Mouse (Mus musculus) cerebellum, adult 18-20 months (tissue): ENCODE data around the gene Hdlbp.
"Not testable (repeated sequence)": the region's sequence is repeated elsewhere in the genome, so short reads cannot be mapped to it uniquely, and the experiment has no call there.

ENCODE experiments used
- DNase-seq, 2 experiments: peaks; one replicate each; pipeline ENCODE4 v3.0.0; 2021

Hdlbp gene

GRCm38 (mm10) chr1:93478586-93479475 is at the start of gene Hdlbp:
Gene Hdlbp (minus strand): TSS chr1:93478815.
- peak; percentile 99 for DNase-seq

- DNase-seq = no peak
Measured at GRCm38 (mm10) chr1:93522325-93522724, 43.7 kb upstream of the Hdlbp start.

DNA sequence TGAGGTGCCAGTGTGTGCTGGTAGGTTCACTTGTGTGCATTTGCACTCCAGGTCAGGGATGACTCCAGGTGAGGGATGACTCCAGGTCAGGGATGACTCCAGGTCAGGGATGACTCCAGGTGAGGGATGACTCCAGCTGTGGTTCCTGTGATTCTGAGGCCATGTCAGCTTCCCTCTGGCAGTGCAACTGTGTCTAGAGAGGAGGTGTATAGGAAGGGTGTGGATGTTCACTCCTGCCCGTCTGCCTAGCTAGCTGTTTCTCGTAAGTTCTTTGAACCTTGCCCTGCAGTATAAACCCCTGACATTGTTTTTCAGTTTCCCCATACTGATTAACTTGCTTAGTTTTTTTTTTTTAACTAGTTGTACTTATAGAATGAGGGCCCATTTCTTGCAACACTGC is 42.9 kb upstream of the Hdlbp start:
- no peak for DNase-seq

DNA sequence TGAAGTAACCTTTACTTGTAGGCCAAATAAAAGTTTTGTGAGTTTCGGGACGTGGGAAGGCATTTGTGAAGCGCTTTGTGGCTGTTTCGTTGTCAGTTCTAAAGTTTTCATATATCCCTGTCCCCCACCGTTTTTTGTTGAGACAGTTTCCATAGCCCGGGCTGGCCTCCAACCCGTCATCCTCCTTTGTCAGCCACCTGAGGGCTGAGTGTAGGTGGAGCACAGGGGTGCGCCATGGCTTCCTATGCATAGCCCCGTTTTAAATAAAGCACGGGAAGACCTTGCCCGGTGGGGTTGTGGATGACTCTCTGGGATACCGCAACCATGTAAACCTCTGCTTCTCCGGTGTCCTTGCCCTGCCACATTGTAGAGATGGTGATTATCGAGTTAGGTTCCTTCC is 34.6 kb upstream of the Hdlbp start:
- DNase-seq = peak in 1 of 2 experiments; percentile 9

DNA sequence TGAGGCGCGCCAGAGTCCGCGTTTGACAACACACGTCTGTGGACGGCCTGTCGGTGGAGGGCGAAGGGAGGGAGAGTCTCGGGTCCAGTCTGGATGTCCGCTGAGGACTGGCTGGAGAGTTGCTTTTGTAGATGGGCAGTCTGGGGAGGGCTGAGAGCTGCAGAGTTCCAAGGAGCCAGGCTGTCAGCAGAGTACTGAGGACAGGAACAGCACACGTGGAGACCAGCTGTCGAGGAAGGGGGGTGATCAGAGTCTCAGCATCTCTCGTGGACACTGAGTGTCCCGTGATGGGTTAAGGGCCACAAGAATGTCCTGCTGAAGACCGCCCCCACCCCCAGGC is 33.7 kb upstream of the Hdlbp start:
- no peak for DNase-seq

DNA sequence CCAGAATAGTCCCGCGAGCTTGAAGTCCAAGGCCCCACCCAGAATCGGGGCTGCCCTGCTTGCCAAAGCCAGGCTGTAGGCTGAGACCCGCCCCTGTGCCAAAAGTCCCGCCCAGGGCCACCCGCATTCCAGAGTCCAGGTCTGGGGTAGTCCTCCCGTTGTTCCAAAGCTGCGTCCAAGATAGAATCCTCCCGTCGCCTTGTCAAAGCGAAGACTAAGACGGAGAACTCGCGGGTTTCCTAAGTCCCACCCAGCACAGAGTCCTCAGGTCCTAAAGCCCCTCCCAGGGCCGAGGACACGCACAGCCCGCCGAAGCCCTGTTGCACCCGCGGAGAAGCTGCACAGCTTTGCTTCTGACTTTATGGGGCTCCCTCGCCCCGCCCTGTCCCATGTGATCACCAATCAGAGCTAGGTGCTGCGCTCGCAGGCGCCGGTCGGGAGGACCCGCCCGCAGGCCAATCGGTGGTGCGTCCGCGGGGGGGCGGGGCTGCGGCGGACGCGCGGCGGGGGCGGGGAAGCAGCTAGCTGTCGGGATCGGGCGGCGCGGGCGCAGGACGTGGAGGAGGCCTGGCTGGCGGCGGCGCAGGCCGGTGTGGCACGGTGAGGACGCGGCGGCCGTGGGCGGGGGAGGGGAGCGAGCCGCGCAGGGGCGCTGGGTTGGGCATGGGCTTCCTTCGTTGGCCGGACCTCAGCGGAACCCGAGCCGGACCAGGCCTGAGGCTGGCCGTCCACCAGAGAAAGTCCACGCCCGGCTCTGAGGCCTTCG is 33.2 kb upstream of the Hdlbp start, which contains the start of gene Farp2:
TSS of gene Farp2 (plus strand) at position 495 of the 766 bp plus-strand sequence.
- peak; percentile 95 for DNase-seq

DNA sequence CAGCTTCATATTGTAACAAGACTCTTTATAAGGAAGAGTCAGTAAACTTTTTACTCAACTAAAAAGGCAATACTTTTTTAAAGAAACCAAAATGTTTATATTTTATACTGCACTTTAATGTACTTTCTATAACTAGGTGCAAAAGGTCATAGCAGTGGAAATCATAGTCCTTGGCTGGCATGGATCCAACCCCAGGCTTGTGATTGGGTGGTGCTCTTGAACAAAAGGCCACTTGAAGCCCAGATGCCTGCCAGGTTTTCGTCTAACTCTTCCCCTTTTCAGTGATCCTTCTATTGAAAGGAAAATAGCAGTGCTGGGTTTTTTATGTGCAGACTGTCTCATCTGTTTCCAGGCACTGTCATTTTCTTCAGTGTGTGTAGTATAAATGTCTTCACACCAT is 30.0 kb upstream of the Hdlbp start:
- not testable (repeated sequence) for DNase-seq

- peak; percentile 14 to 20 for DNase-seq
Measured at GRCm38 (mm10) chr1:93506944-93507676, 28.5 kb upstream of the Hdlbp start.

GRCm38 (mm10) chr1:93495312-93495711 is 16.7 kb upstream of the Hdlbp start:
- no peak for DNase-seq

- not testable (repeated sequence) for DNase-seq
Measured at GRCm38 (mm10) chr1:93486302-93486701, 7.7 kb upstream of the Hdlbp start.

DNA sequence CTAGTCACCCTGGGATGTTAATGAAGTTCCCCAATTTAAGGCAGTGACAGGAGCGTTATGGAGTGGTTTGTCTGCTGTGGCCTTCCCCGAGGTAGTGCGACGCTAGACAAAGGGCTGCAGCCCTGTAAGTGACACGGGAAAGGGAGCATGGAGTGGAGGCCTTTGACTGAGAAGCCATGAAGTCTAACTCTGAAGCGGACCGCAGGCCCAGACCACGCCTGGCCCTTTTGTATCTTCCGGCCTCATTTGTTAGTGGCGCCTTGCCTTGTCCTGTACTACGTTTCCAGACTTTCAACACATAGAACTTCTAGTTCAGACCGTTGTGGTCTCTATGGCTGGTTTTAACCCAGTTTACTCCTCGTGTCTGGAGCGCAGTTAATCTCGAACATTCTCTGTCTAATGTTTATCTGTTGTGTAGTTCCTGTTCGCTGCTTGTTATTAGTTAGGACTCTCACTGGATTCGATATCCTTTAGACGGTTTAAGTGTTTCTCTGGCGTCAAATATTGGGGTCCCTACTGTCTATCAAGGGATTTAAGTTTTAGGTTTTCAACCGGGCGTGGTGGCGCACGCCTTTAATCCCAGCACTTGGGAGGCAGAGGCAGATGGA is 965 bp upstream of the Hdlbp start:
- DNase-seq = peak in 1 of 2 experiments; percentile 15

DNA sequence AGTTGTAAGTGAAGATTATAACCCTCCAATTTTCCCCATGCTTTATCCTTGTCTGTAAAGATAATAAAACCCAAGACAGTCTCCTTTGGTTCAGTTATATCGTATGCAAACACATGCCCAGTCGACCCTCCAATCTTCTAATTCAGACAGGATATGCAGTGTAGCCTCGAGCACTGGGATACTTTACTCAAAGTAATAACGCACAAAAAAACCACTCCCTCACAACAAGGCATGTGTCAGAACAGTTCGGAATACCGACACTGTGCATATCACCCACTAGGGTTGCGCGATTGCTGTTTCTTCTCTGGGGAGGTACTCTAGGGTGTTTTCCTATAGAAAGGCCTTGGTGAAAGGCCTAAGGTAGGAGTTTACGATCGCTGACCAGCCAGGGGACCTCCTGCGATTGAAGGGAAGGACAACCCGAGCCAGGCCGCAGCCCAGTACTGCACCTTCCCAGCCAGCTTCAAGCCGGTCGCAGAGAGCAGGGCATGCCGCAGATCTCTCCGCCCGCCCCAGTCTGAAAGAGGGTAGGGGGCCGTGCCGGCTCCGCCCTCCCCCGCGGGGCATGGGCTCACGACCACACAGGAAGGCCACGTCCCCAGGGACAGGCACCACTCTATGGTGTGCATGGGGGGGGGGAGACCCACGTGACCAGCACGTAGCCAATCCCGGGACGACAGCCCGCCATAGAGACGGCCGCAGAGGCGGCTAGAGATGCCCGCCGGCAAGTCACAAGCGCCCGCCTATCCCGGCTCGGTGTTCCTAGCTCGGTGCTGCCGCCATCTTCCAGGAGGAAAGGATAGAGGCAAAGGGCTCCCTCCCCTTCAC is 643 bp downstream of the Hdlbp start:
- peak; percentile 97 to 98 for DNase-seq

DNA sequence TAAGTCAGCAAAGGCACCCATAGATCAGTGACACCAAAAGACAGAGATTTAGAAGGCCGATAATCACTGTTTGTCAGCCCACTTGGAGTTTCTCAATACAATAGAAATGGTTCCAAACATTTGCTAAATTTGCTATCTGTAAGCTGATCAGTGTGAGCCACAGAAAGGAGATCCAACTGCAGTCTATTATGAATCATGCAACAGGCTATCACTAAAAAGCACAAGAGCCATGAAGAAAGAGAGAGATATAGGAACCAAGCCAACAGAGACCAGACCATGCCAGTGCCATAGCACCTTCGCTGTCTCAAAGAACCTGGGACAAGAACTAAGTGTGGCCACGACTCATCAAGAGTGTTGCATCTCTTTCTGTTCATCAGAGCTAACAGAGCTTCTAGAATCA is 2.9 kb downstream of the Hdlbp start:
- no peak for DNase-seq

DNA sequence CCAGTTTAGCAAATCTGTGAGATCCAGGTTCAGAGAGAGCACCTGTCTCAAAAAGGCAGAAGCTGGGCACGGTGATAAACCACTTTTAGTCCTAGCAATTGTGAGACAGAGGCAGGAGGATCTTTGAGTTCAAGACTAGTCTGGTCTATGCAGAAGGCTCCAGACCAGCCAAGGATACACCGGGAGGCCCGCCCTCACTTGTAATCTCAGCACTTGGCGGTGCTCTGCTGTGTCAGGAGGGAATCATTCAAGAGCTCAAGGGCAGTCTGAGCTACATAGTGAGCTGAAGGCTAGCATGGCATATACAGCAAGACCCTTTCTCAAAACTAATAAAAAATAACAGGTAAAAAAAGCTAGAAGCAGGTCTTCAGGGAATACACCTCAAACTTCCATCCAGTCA is 10.0 kb downstream of the Hdlbp start:
- no peak for DNase-seq

DNA sequence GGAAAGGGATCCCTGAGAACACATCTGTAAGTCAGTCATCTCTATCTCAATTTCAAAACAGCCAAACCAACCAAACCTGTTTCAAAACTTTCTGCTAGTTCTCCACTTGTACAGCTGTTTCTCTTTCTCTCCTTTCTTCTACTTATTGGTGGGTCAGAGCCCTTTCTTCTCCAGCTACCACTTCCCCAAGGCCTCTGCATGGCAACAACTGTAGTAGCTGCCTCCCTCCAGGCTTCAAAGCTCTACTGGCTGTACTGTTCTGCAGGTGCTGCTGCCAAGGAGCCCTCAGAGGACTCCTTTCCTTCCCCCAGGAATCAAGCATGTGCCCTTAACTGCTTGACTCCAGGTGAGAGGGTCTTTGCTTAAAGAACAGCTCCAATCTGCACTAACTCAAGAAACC is 12.9 kb downstream of the Hdlbp start:
- DNase-seq = no peak

- no peak for DNase-seq
Measured at GRCm38 (mm10) chr1:93465066-93465465, 13.5 kb downstream of the Hdlbp start.

GRCm38 (mm10) chr1:93459101-93459500 is 19.5 kb downstream of the Hdlbp start:
- DNase-seq = no peak

- no peak for DNase-seq
Measured at GRCm38 (mm10) chr1:93458357-93458756, 20.3 kb downstream of the Hdlbp start.

DNA sequence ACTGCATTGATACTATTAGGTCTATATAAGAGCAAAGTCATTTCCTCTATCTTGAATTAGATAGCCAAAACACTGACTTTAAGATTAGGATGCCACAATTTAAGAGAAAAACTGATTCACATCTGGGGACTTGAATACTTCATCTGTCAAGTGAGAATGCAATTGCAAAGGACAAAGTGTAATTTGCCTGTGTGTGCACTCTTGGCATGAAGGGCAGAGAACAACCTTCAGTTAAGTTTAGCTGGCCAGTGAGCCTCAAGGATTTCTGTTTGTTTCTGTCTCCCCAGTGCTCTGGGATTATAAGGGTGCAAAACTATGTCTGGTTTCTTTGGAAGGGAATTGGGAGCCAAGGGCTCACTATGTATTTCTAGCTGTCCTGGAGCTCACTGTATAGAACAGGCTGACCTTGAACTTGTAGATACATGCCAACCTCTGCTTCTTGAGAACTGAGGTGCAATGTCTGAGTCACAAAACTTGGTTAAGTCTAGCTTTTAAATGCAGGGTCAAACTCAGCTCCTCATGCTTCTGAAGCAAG is 24.8 kb downstream of the Hdlbp start:
- DNase-seq = no peak

- DNase-seq = not testable (repeated sequence)
Measured at GRCm38 (mm10) chr1:93450118-93450517, 28.5 kb downstream of the Hdlbp start.

DNA sequence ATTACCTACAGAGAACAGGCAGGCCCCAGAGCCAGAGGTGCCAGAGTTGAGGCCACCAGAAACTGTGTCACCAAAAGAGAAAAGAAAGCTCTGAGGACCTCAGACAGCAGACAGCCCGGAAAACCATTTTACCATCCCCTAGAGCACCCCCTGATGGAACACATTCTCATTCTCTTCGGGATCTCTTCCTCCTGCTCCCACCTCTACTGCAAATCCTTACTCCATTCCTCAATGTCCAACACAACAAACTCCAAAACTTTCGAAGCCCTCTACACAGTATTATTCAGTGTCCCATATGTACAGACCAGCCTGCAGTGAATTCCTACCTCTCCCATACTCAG is 32.8 kb downstream of the Hdlbp start:
- DNase-seq = no peak
